Mouse (Mus musculus) liver, adult 2 months (tissue): ENCODE data around the gene Ly6g5c.

Source experiments
- CTCF ChIP-seq: fragments of 200-500 bp; IDR thresholded peaks from 2 replicates; pipeline ENCODE4 v1.5.1; 2011; ENCODE audit warnings: low read depth, low read length, control low read depth
- POLR2A ChIP-seq: fragments of 200-500 bp; IDR thresholded peaks from 2 replicates; pipeline ENCODE4 v1.6.1; 2011; ENCODE audit warnings: low read length, control low read depth; ENCODE audit not compliant: insufficient read depth; ENCODE audit errors: extremely low read depth

DNA sequence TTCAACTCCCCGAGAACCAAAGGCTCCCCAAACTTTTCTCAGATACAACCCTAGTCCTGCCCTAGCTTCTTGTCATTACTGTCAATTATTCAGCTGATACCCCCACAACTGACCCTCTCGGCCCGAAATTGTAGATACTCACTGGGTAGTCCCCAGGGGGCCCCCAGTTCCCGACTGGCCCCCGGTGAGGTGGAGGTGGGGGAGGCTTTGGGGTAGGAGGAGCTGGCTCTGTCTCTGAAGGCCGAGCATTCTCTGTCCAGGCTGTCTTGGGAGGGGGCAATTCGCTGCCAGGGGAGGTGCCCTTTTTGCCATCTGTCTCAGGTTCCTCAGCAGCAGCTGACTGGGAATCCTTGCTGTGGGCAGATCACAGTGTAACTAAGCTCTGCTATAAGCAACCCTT, 51.6 kb downstream of the Ly6g5c start:
- TF ChIP-seq CTCF (no peak), POLR2A (no peak)
